Mouse (Mus musculus) embryonic facial prominence, embryonic 12.5 days (tissue): ENCODE measurements at regions not wholly inside any gene's neighbourhood (a gene's known extent, or its start where the extent isn't known, plus 50 kb on each side); places are given as distances from the start of the nearest gene placed in this dataset.

Source experiments
- ATAC-seq: fragments of 200-750 bp; cut with Nextera tagmentation; 2 replicates; pipeline ENCODE4 v1.8.0; 2017; ENCODE audit not compliant: insufficient number of reproducible peaks, insufficient read depth, low FRiP score, low TSS enrichment
- H3K27ac ChIP-seq: fragments of 300-500 bp; sonication (generic); 2 replicates; pipeline ENCODE4 v1.5.1; 2016; ENCODE audit warnings: mild to moderate bottlenecking
- H3K27me3 ChIP-seq: fragments of 300-500 bp; sonication (generic); 2 replicates; pipeline ENCODE4 v1.6.1; 2016; ENCODE audit warnings: mild to moderate bottlenecking, moderate library complexity
- H3K36me3 ChIP-seq: fragments of 300-500 bp; sonication (generic); 2 replicates; pipeline ENCODE4 v1.6.1; 2016; ENCODE audit warnings: mild to moderate bottlenecking
- H3K4me1 ChIP-seq: fragments of 300-500 bp; sonication (generic); 2 replicates; pipeline ENCODE4 v1.6.1; 2016
- H3K4me2 ChIP-seq: fragments of 300-500 bp; sonication (generic); replicated peaks from 2 replicates; pipeline ENCODE4 v1.6.1; 2016; ENCODE audit warnings: mild to moderate bottlenecking, moderate library complexity
- H3K4me3 ChIP-seq: fragments of 300-500 bp; sonication (generic); 2 replicates; pipeline ENCODE4 v1.5.1; 2016; ENCODE audit warnings: mild to moderate bottlenecking
- H3K9ac ChIP-seq: fragments of 300-500 bp; sonication (generic); 2 replicates; pipeline ENCODE4 v1.6.1; 2016; ENCODE audit warnings: mild to moderate bottlenecking, moderate library complexity
- H3K9me3 ChIP-seq: fragments of 300-500 bp; sonication (generic); 2 replicates; pipeline ENCODE4 v1.6.1; 2016; ENCODE audit warnings: mild to moderate bottlenecking, moderate library complexity
- WGBS: fragments of 180-500 bp; shearing (Covaris S2); methylation state at CpG from one replicate; pipeline ENCODE4 v1.1.7; 2016; 5-methylcytosine and 5-hydroxymethylcytosine counted together

DNA sequence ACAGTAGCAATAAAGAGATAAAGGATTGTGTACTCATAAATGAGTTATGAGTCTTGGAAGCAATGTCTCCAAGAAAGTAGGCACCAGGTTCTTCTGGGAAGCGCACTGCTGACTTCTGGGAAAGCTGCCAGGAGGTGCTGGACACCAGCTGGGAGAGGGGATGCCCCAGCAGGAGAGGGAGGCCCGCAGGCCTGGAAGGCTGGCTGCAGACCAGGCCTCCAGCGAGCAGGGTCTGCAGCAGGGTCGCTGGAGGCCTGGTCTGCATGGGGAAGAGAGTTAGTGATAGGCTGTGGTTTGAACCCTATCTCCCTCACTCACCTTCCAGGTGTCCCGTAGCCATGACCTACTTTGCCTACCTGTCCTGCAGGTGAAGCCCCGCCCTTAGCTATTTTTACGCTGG, 102.6 kb upstream of the 1600014C23Rik start:
- H3K36me3 ChIP-seq: no peaks in the 10 kb centered on the region
- no peak overlapping the region for H3K4me3 ChIP-seq
- no peaks in the 10 kb centered on the region for H3K27me3 ChIP-seq
- peaks cover 12% of the 10 kb centered on the region; the same call in 1 of the 2 replicates for H3K4me1 ChIP-seq
- H3K4me2 ChIP-seq: no peak overlapping the region
- 70% methylated on average over 7 of the region's 7 CpGs for WGBS
- H3K9ac ChIP-seq: no peak overlapping the region
- H3K27ac ChIP-seq: no peak overlapping the region
- no peaks in the 10 kb centered on the region for H3K9me3 ChIP-seq
- ATAC-seq: no peak

DNA sequence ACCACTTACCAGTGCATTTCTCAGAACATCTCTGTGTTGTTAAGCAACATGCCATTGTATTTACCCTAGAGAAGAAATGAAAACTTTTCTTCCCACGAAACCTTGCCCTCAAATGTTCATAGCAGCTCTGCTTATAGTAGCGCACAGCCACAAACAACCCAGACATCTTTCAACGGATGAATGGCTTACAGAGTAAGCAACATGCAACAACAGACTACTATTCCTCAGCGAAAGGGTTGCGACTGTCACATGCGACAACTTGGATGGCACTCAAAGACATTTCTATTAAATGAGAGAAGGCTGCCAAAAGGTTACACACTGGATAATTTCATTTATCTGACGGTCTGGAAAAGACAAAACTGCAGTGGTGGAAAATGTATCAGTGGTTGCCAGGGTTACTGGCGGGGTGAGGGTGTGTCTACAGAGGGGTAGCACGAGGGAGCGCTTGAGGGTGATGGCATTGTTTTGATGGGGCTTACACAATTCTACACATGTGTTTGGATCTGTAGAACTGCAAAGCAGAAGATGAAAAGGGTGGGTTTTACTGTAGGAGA, 101.0 kb upstream of the 1600014C23Rik start:
- no peaks in the 10 kb centered on the region for H3K36me3 ChIP-seq
- no peak overlapping the region for H3K4me2 ChIP-seq
- H3K4me3 ChIP-seq: no peak overlapping the region
- WGBS: 83% methylated on average over 10 of the region's 10 CpGs
- H3K27me3 ChIP-seq: no peaks in the 10 kb centered on the region
- peaks cover 12% of the 10 kb centered on the region; the same call in 1 of the 2 replicates for H3K4me1 ChIP-seq
- 0 out of 2 replicates have a peak overlapping the region, but pooled peaks have one; percentile 17 for H3K27ac ChIP-seq
- H3K9ac ChIP-seq: no peak overlapping the region
- ATAC-seq: no peak
- peaks cover 14% of the 10 kb centered on the region for H3K9me3 ChIP-seq

DNA sequence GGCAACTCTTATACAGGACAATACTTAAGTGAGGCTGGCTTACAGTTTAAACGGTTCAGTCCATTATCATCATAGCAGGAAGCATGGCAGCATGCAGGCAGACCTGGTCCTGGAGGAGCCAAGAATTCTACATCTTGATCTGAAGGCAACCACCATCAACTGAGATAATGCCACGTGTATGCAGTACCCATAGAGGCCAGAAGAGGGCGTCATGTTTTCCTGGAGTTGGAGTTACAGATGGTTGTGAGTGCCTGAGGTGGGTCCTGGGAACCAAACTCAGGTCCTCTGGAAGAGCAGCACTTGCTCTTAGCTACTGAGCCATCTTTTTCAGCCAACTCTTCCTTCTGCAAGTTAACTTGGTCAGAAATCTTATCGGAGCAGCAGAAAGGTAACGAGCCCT, 96.7 kb upstream of the 1600014C23Rik start:
- H3K36me3 ChIP-seq: no peaks in the 10 kb centered on the region
- no peak overlapping the region for H3K27ac ChIP-seq
- no peaks in the 10 kb centered on the region for H3K27me3 ChIP-seq
- peaks cover 14% of the 10 kb centered on the region for H3K9me3 ChIP-seq
- H3K4me3 ChIP-seq: no peak overlapping the region
- no peak overlapping the region for H3K4me2 ChIP-seq
- H3K4me1 ChIP-seq: peaks cover 6% of the 10 kb centered on the region; the same call in 1 of the 2 replicates
- H3K9ac ChIP-seq: no peak overlapping the region
- ATAC-seq: no peak
- WGBS: 87% methylated on average over 5 of the region's 5 CpGs

DNA sequence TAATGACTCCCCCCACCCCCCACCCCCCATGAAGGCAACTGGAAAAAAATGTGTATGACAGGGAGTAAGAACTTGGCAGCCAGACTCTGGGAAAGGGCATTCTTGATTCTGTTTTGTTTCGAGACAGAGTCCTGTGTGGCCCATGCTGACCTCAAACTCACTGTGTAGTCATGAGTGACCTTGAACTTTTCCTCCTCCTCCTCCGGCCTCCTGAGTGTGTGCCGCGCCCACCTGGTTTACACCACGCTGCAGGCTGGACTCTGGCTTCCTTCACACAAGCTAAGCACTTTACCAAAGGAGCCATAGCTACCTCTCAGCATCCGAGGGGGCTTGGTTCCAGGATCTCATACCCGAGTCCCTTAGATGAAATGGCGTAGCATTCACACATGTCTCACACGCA, 95.9 kb upstream of the 1600014C23Rik start:
- Histone ChIP-seq H3K4me1 (peaks cover 11% of the 10 kb centered on the region; the same call in 1 of the 2 replicates), H3K4me2 (no peak overlapping the region), H3K9ac (no peak overlapping the region), H3K27ac (no peak overlapping the region), H3K36me3 (no peaks in the 10 kb centered on the region), H3K4me3 (no peak overlapping the region), H3K9me3 (peaks cover 14% of the 10 kb centered on the region), H3K27me3 (no peaks in the 10 kb centered on the region)
- ATAC-seq: no peak
- 76% methylated on average over 9 of the region's 9 CpGs for WGBS

DNA sequence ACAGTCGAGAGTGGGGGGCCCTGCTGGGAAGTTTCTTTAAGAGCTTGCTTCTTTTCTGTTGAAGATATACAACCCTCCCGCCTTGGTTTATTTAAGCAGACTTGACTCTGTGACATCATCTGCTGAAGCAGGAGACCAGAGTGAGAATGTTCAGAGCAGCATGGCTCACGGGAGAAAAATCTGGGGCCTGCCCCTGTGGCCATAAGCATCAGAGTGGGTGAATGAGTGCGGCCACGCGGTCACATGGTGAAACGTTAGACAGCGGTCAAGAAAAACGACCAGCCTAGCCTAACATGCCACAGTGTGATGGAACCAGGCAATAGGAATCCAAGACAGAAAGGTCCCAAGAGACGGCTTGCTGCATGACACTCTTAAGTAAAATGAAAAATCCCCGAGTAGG, 95.2 kb upstream of the 1600014C23Rik start:
- no peak for ATAC-seq
- no peak overlapping the region for H3K4me3 ChIP-seq
- peaks cover 11% of the 10 kb centered on the region; the same call in 1 of the 2 replicates for H3K4me1 ChIP-seq
- no peak overlapping the region for H3K27ac ChIP-seq
- no peak overlapping the region for H3K4me2 ChIP-seq
- no peaks in the 10 kb centered on the region for H3K27me3 ChIP-seq
- H3K9me3 ChIP-seq: peaks cover 14% of the 10 kb centered on the region
- WGBS: 80% methylated on average over 11 of the region's 11 CpGs
- H3K9ac ChIP-seq: no peak overlapping the region
- no peaks in the 10 kb centered on the region for H3K36me3 ChIP-seq

DNA sequence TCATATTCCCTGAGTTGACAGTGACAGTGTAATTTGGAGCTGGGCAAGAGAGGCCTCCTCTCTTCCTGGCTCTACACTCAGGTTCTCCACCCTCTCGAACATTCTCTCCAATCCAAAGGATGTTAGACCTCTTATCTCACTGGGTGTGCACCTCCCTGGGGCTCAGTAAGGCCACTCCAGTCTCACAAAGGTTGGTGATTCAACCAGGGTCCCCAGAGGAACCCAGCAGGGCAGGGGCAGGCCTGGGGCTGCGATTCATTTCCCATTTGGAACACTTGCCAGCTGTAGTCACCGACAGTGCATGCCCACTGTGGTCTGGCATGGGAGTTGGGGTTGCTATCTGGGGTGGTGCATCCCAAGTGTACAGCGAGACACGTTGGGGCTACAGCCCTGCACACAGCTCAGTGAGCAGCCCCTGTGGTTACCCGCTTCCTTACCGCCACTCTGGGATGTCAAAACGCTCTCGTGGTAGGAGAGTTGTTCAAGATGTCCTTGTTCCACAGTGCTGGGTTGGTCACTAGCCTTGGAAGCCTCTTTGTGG, 94.7 kb upstream of the 1600014C23Rik start:
- Histone ChIP-seq H3K9me3 (peaks cover 14% of the 10 kb centered on the region), H3K4me1 (peaks cover 11% of the 10 kb centered on the region; the same call in 1 of the 2 replicates), H3K4me3 (no peak overlapping the region), H3K4me2 (no peak overlapping the region), H3K36me3 (no peaks in the 10 kb centered on the region), H3K27me3 (no peaks in the 10 kb centered on the region), H3K27ac (no peak overlapping the region), H3K9ac (no peak overlapping the region)
- ATAC-seq: no peak
- 87% methylated on average over 9 of the region's 9 CpGs for WGBS

DNA sequence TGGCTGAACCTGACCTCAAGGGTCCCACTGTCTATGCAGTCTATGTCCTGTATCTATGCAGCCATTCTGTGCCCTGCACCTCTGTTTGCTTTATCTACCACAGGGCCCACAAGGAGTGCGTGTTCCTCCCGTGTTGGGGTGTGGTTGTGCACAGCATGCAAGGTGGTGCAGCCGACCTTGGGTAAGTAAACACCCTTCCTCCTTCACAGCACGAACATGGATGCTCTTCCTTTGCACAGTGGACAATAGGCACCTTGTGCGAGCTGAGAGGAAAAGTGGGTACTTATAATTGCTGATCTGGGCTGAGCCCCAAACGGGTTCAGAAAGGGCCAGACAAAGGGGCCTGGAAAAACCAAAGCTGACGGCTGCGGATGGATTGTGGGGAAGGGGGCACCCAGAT, 91.3 kb upstream of the 1600014C23Rik start:
- H3K27me3 ChIP-seq: no peaks in the 10 kb centered on the region
- ATAC-seq: no peak
- H3K27ac ChIP-seq: peak overlapping the region; percentile 47; the same call in 1 of the 2 replicates
- no peak overlapping the region for H3K9ac ChIP-seq
- H3K4me2 ChIP-seq: no peak overlapping the region
- 40% methylated on average over 8 of the region's 8 CpGs for WGBS
- H3K4me3 ChIP-seq: no peak overlapping the region
- peaks cover 11% of the 10 kb centered on the region; the same call in 1 of the 2 replicates for H3K4me1 ChIP-seq
- H3K36me3 ChIP-seq: no peaks in the 10 kb centered on the region
- H3K9me3 ChIP-seq: 0 out of 2 replicates have a peak, but pooled peaks cover 2% of the 10 kb centered on the region

DNA sequence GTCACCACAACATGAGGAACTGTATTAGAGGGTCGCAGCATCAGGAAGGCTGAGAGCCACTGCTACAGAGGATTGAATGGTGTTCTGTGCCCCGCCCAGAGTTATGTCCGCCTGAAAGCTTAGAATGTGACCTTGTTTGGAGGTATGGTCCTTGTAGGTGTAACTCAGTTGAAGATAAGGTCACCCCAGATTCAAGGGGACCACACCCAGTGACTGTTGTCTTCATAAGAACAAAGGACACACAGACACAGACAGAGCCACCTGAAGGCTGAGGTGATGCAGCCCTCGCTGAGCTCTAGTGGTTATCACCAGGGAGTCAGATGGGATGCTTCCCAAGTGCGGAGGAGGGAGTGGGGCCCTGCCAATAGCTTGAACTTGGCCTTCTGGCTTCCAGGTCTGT, 89.9 kb upstream of the 1600014C23Rik start:
- Histone ChIP-seq H3K36me3 (no peaks in the 10 kb centered on the region), H3K9me3 (no peaks in the 10 kb centered on the region), H3K9ac (no peak overlapping the region), H3K27me3 (no peaks in the 10 kb centered on the region), H3K4me3 (no peak overlapping the region), H3K27ac (no peak overlapping the region), H3K4me2 (no peak overlapping the region), H3K4me1 (peaks cover 11% of the 10 kb centered on the region; the same call in 1 of the 2 replicates)
- 78% methylated on average over 5 of the region's 5 CpGs for WGBS
- ATAC-seq: no peak

DNA sequence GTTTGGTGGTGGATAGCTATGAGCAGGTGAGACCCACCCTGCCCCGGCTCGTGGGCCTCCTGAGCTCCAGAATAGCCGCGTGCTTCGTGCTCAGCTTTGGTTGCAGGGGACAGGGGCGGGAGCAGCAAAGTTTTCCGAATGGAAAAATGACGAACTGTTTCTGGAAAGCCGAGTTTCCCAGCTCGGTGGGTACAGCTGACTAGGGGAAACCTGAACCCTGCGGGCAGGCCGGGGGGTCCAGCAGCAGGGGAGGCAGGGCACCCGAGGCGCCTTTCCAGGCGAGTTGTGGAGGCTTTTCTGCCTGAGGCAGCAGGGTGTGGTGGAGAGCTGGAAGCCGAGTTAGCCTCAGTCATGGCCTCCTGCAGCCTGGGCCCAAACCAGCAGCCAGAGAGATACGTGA, 88.8 kb upstream of the 1600014C23Rik start:
- no peak overlapping the region for H3K4me2 ChIP-seq
- peaks cover 11% of the 10 kb centered on the region; the same call in 1 of the 2 replicates for H3K4me1 ChIP-seq
- H3K27ac ChIP-seq: no peak overlapping the region
- no peaks in the 10 kb centered on the region for H3K36me3 ChIP-seq
- WGBS: 61% methylated on average over 17 of the region's 17 CpGs
- H3K9me3 ChIP-seq: no peaks in the 10 kb centered on the region
- no peak overlapping the region for H3K4me3 ChIP-seq
- H3K9ac ChIP-seq: no peak overlapping the region
- no peak for ATAC-seq
- no peaks in the 10 kb centered on the region for H3K27me3 ChIP-seq

DNA sequence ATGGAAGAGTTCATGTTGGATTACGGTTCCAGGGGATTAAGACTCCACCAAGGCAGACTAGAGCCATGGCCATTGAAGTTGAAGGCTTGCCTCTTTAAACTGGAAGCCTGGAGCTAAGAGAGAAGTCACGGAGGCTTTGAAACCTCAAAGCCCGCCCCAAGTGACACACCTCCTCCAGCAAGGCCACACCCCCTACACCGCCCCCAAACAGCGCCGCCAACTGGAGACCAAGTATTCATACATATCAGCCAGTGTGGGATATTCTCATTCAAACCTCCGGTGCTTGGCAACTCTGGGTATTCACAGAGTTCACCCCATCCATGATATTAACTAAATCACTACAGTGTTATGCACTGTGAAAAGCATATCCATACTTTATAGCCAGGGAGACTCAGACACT, 87.7 kb upstream of the 1600014C23Rik start:
- WGBS: 90% methylated on average over 7 of the region's 7 CpGs
- peaks cover 11% of the 10 kb centered on the region; the same call in 1 of the 2 replicates for H3K4me1 ChIP-seq
- no peaks in the 10 kb centered on the region for H3K9me3 ChIP-seq
- H3K36me3 ChIP-seq: no peaks in the 10 kb centered on the region
- H3K9ac ChIP-seq: no peak overlapping the region
- no peak overlapping the region for H3K27ac ChIP-seq
- no peak for ATAC-seq
- H3K4me2 ChIP-seq: no peak overlapping the region
- no peak overlapping the region for H3K4me3 ChIP-seq
- H3K27me3 ChIP-seq: no peaks in the 10 kb centered on the region

DNA sequence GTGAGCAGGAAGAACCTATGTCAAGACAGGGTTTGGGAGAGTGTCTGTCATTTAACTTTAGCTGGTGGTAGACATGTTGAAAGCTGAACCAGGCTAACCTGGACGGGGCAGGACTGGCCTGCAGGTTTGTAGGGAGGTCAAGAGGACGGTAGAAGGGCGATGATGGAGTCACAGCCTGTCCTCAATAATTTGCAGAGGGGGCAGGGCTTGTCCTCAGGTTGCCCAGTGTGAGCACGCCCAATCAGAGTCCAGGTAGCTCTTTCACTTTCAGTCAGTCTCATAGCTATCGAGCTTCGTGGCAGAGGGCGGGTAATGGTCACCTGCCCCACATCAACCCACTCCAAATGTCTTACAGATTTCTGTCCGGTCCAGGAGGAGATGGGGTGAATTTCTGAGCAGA, 85.5 kb upstream of the 1600014C23Rik start:
- no peak overlapping the region for H3K4me2 ChIP-seq
- WGBS: 81% methylated on average over 8 of the region's 8 CpGs
- no peaks in the 10 kb centered on the region for H3K27me3 ChIP-seq
- no peak overlapping the region for H3K27ac ChIP-seq
- H3K36me3 ChIP-seq: no peaks in the 10 kb centered on the region
- H3K4me3 ChIP-seq: no peak overlapping the region
- H3K9ac ChIP-seq: no peak overlapping the region
- no peaks in the 10 kb centered on the region for H3K9me3 ChIP-seq
- H3K4me1 ChIP-seq: peaks cover 16% of the 10 kb centered on the region; the same call in 1 of the 2 replicates
- ATAC-seq: no peak

DNA sequence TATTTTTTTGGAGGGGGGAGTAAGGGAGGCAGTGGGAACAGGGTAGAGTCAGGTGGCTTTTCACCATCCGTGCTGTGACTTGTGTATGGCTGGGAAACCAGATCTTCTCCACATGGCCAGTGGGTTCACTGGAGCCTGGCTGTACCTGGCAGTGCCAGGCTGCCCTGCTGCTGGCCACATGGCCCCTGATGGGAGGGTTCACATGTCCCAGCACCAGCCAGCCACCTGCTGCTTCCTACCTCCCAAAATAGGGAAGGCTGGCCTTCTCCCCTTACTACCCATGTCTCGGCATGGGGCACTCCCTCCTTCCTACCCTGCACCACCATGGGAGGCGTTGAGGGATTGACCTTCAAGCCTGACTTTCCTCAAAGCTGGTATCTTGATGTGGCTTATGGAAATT, 82.9 kb upstream of the 1600014C23Rik start:
- WGBS: 79% methylated on average over 3 of the region's 3 CpGs
- Histone ChIP-seq H3K4me3 (no peak overlapping the region), H3K27me3 (no peaks in the 10 kb centered on the region), H3K9me3 (no peaks in the 10 kb centered on the region), H3K36me3 (no peaks in the 10 kb centered on the region), H3K9ac (no peak overlapping the region), H3K4me1 (peaks cover 18% of the 10 kb centered on the region; the same call in 1 of the 2 replicates), H3K4me2 (no peak overlapping the region), H3K27ac (no peak overlapping the region)
- no peak for ATAC-seq
